Mouse (Mus musculus) erythroblast, embryonic 14.5 days (primary cell): Measurements from ENCODE around the gene Efcab9.

Experiments used
- GATA1 ChIP-seq: IDR thresholded peaks from 2 replicates; pipeline ENCODE4 v1.6.1; 2012; ENCODE audit warnings: low read length, inconsistent platforms, mixed read lengths
- TAL1 ChIP-seq: IDR thresholded peaks from 3 replicates; pipeline ENCODE4 v1.6.1; 2012; ENCODE audit warnings: low read length, inconsistent platforms, mixed read lengths

DNA sequence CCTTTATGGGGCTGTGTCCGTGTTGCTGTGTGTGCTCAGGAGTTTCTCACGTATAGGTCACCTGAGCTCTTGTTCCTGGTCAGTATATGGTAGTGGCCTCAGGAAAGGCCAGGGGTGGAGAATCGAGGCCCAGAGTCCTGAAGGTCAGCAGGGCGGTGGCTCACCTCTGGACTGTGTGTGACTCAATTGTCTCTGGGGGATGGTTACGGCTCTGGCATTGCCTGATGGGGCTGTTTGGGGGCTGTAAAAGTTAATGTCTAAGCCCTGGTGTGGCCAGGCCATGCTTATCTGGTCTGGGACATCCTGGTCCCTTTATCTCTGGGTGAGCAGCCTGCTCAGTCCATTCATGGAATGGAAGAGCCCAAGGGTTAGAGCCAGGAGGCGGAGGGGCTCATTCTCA is 34.3 kb upstream of the Efcab9 start:
- no peak for TF ChIP-seq GATA1
- TF ChIP-seq TAL1, result no peak
